Mouse (Mus musculus) embryo, embryonic 9.5 days (tissue): ENCODE results near the gene Fam71b.

Experiments
- DNase-seq: peaks from one replicate; pipeline ENCODE4 v3.0.0-alpha.2; 2017; ENCODE audit errors: extremely low spot score

Gene Fam71b

DNA sequence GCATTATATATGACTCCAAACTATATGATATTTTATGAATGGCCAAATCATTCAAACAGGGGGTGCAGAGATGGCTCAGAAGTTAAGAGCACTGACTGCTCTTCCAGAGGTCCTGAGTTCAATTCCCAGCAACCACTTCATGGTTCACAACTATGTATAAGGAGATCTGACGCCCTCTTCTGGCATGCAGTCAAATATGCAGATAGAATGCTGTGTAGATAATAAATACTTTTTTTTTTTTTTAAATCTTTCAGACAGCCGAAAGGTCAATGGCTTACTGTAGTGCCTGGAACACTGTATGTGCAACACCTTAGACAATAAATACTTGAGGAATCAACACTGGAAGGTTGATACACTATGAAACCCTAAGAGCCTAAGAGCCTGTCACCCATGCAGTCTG lies 33.8 kb downstream of the Fam71b start:
- no peak for DNase-seq

DNA sequence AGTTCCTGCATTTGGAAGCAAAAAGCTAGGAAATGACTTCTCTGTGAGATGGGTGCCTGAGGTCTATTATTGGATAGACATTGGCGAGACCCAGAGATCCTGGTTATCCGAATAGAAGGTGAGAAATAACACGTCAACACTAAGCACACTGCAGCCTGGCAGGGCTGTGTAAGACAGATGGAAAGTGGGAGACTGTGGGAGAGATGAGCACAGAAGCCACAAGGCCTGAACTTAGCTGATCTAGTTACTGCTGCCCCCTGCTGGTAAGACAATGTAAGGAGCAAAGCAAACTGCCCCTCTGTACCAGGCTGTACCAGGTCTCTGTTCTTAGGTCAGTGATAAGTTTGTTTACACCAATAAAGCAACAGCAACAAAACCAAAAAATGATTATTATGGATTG lies 34.8 kb downstream of the Fam71b start:
- DNase-seq, result peak; percentile 72

- DNase-seq, result no peak
These were observed 39.0 kb downstream of the Fam71b start for GRCm38 (mm10) chr11:46435363-46435762.

DNA sequence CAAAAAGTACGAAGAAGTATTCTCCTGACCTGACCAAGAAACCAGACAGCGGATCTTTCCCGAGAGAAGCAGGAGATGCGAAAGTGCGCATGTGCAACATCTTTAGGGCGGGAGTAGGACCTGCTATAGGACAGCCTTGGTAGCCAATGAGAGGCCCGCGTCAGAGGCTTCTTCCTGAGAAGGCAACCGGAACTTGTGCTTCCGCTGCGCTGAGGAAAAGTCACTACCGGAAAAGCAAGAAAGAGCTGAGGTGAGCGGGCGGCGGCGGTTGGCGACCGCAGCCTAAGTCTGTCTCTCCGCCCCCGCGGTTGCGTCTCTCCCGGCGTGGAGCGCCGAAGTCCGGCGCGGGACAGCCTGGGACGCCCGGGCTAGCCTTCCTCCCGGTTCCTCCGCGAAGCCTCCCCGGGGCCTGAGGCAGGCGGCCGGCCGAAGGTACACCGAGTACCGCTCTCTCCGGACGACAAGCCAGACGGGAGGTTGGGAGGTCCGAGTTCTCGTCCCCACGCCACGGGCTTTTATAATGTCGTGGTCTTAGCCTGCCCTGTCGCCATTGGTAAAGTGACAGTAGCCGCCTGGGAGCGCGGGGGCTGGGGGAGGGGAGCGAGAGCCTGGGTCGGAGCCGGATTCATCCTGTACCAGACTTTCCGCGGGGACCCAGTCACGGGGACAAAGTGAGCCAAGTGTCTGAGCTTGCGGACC lies 40.5 kb downstream of the Fam71b start, which contains the start of gene Med7:
Gene Med7 (plus strand): TSS at position 166 of the 699 bp plus-strand sequence.
- DNase-seq, result peak; percentile 89

- peak; percentile 61 for DNase-seq
These were observed 41.2 kb downstream of the Fam71b start for GRCm38 (mm10) chr11:46437459-46438000.

DNA sequence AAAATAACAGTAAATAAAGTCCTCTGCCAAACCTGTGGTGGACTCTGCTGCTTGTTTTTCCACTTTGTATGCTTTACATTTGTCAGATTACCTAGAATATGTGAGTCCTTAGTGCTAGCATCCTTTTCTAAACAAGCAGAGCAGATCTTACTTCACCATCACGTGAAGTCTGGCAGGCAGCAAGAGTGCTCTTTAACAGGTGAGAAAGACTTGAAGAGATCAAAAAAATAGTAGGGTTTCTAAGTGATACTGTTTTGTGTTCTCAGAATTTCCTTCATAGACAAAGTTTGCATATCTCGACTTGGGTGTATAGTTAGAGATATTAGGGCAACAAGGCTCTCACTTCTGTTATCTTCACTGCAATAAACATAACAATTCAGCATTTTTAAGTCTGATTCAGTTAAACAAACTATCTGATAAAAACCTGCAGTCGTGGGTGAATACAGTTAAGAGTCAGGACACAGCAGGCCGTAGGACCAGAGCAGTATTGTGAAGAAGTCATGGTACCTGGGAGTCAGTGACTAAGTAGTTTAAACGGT lies 42.7 kb downstream of the Fam71b start:
- no peak for DNase-seq

DNA sequence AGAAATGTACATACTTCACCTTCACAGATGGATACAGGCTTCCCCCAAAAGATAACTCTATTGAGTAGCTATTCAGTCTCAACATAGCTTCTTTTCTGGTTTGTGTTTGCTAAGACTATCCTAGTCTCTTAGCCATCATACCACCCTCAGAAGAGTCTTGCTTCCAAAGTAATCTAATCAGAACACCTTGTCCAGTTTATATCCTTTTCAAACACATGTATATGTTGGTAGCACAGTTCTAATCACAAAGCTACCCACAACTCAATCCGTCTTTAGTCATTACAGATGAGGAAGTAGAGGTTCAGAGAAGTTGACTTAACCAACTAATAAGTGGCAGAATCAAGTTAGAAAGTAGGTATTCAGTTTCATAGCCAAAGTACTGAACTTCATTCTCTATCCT lies 45.4 kb downstream of the Fam71b start:
- no peak for DNase-seq

GRCm38 (mm10) chr11:46443152-46443551 lies 46.8 kb downstream of the Fam71b start:
- DNase-seq, result no peak

DNA sequence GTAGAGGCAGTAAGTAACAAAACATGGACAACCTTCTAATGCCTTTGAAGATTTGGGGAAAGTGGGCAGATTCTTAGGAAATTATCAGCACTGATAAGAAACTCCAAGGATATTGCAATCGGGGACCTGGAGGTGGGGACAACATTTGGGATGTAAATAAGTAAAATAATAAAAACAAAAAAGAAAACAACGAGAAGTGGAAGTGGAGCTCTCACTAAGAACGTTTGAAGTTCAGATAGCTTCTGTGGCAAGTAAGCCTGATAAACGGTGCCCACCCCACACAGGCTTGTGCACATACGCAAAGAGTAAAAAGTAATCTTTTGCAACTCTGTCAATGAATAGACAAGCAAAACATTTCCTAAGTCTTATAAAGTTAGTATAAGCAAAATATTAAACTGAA lies 47.6 kb downstream of the Fam71b start:
- DNase-seq, result no peak

DNA sequence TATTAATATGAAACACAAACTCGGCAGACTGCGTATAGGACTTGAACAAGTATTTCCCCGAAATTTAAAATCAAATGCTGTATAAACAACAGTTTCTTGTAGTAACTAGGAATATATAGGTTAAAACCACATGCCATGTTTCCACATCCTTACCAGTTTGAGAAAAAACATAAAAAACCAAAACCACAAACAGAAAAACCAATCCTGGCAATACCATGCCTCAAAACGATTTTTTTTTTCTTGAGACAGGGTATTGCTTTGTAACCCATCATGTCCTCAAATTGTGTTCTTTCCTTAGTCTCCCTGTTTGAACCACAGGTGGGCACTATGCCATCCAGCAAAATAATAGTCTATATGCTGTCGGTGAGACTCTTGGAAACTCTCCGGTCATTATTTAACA lies 49.8 kb downstream of the Fam71b start:
- DNase-seq, result no peak

- DNase-seq, result no peak
These were observed 51.5 kb downstream of the Fam71b start for GRCm38 (mm10) chr11:46447644-46448484.

GRCm38 (mm10) chr11:46449461-46450080 lies 53.2 kb downstream of the Fam71b start:
- DNase-seq, result no peak

GRCm38 (mm10) chr11:46454453-46455045 lies 58.2 kb downstream of the Fam71b start, which contains the start of gene Havcr2:
TSS of gene Havcr2 (plus strand) at chr11:46454935.
- DNase-seq, result no peak
